Comparison of ENCODE assay signal across 8 mouse cellular contexts in genomic region chr9:73112919-73113906, GRCm38 (mm10). TPM values are rescaled to one million over a fixed set of nuclear protein-coding genes. Genes with fewer than 3 reads are reported as not detected.
DNase-seq lines count a peak whose midpoint lies in the region; ATAC-seq and TF ChIP-seq lines count a peak whose summit lies in the region.

Gene Rsl24d1, plus strand, starts transcription at chr9:73113426.

- DNase-seq in CD4-positive, CD25-positive, alpha-beta regulatory T cell, adult 2 months (ENCODE audit: low read depth, low spot score) = peak; percentile 92
- DNase-seq in brain, embryonic 18.5 days (ENCODE audit: low read depth, low spot score) = peak; percentile 90
- DNase-seq in kidney, postnatal 0 days (ENCODE audit: low spot score) = peak; percentile 96
- peak; percentile 79 for DNase-seq in liver, embryonic 11.5 days (ENCODE audit: low spot score)
- DNase-seq in naive thymus-derived CD4-positive, alpha-beta T cell, adult 2 months (ENCODE audit: low read depth) = peak; percentile 91

- H3K4me3 ChIP-seq in heart, embryonic 12.5 days = peak within 1 kb of the TSS; percentile 81
- H3K4me3 ChIP-seq in kidney, postnatal 0 days (replicated peaks; ENCODE audit: low read depth, low read length) = peak within 1 kb of the TSS; percentile 94
- H3K4me3 ChIP-seq in liver, embryonic 11.5 days (ENCODE audit: low read depth, low read length) = peak within 1 kb of the TSS; percentile 80
- H3K4me3 ChIP-seq in stomach, embryonic 14.5 days (ENCODE audit: low read depth, low read length) = peak within 1 kb of the TSS; percentile 92

- WGBS in heart, embryonic 12.5 days = under 1% methylated on average over 64 of the region's 64 CpGs
- WGBS in kidney, postnatal 0 days = under 1% methylated on average over 64 of the region's 64 CpGs
- WGBS in liver, embryonic 11.5 days = under 1% methylated on average over 64 of the region's 64 CpGs
- WGBS in stomach, embryonic 14.5 days = under 1% methylated on average over 64 of the region's 64 CpGs

- H3K36me3 ChIP-seq in heart, embryonic 12.5 days = peaks cover 26% of the 10 kb centered on the region
- H3K36me3 ChIP-seq in kidney, postnatal 0 days (ENCODE audit: insufficient read depth, low read length) = peaks cover 18% of the 10 kb centered on the region
- peaks cover 12% of the 10 kb centered on the region for H3K36me3 ChIP-seq in liver, embryonic 11.5 days (ENCODE audit: control insufficient read depth, insufficient read depth, low read length)
- peaks cover 18% of the 10 kb centered on the region for H3K36me3 ChIP-seq in stomach, embryonic 14.5 days (ENCODE audit: control insufficient read depth, insufficient read depth, low read length)

- no peaks in the 10 kb centered on the region for H3K9me3 ChIP-seq in heart, embryonic 12.5 days (replicated peaks)
- no peaks in the 10 kb centered on the region for H3K9me3 ChIP-seq in kidney, postnatal 0 days (replicated peaks; ENCODE audit: low read length)
- H3K9me3 ChIP-seq in liver, embryonic 11.5 days (ENCODE audit: control insufficient read depth, low read length) = no peaks in the 10 kb centered on the region
- H3K9me3 ChIP-seq in stomach, embryonic 14.5 days (ENCODE audit: control insufficient read depth, low read depth, low read length) = no peaks in the 10 kb centered on the region

- peak within 1 kb of the TSS; percentile 32 for H3K27ac ChIP-seq in heart, embryonic 12.5 days (ENCODE audit: poor library complexity, severe bottlenecking)
- H3K27ac ChIP-seq in kidney, postnatal 0 days = peak within 1 kb of the TSS; percentile 85
- H3K27ac ChIP-seq in liver, embryonic 11.5 days (ENCODE audit: low read depth, low read length) = peak within 1 kb of the TSS; percentile 76
- H3K27ac ChIP-seq in stomach, embryonic 14.5 days (ENCODE audit: low read length) = peak within 1 kb of the TSS; percentile 72; the same call in 1 of the 2 replicates

- 0 out of 2 replicates have a peak, but pooled peaks cover 3% of the 10 kb centered on the region for H3K27me3 ChIP-seq in heart, embryonic 12.5 days (replicated peaks)
- no peaks in the 10 kb centered on the region for H3K27me3 ChIP-seq in kidney, postnatal 0 days (ENCODE audit: insufficient read depth, low read length)
- no peaks in the 10 kb centered on the region for H3K27me3 ChIP-seq in liver, embryonic 11.5 days (replicated peaks; ENCODE audit: control insufficient read depth, insufficient read depth, low read length)
- no peaks in the 10 kb centered on the region for H3K27me3 ChIP-seq in stomach, embryonic 14.5 days (ENCODE audit: control insufficient read depth, insufficient read depth, low read length)

- peak within 1 kb of the TSS; percentile 94 for H3K4me2 ChIP-seq in heart, embryonic 12.5 days
- peak within 1 kb of the TSS; percentile 79 for H3K4me2 ChIP-seq in kidney, postnatal 0 days (ENCODE audit: low read length)
- peak within 1 kb of the TSS; percentile 75 for H3K4me2 ChIP-seq in liver, embryonic 11.5 days
- H3K4me2 ChIP-seq in stomach, embryonic 14.5 days (replicated peaks; ENCODE audit: low read depth, low read length) = peak within 1 kb of the TSS; percentile 79

- peaks cover 8% of the 10 kb centered on the region for H3K4me1 ChIP-seq in heart, embryonic 12.5 days (replicated peaks)
- 0 out of 2 replicates have a peak, but pooled peaks cover 4% of the 10 kb centered on the region for H3K4me1 ChIP-seq in kidney, postnatal 0 days (replicated peaks; ENCODE audit: insufficient read depth, low read length)
- no peaks in the 10 kb centered on the region for H3K4me1 ChIP-seq in liver, embryonic 11.5 days (replicated peaks; ENCODE audit: control insufficient read depth, insufficient read depth, low read length)
- H3K4me1 ChIP-seq in stomach, embryonic 14.5 days (ENCODE audit: control insufficient read depth, insufficient read depth, low read length) = no peaks in the 10 kb centered on the region

- H3K9ac ChIP-seq in heart, embryonic 12.5 days = peak within 1 kb of the TSS; percentile 76
- H3K9ac ChIP-seq in kidney, postnatal 0 days (ENCODE audit: low read depth, low read length) = peak within 1 kb of the TSS; percentile 81
- H3K9ac ChIP-seq in liver, embryonic 11.5 days (ENCODE audit: low read depth, low read length) = peak within 1 kb of the TSS; percentile 76
- H3K9ac ChIP-seq in stomach, embryonic 14.5 days (replicated peaks; ENCODE audit: low read depth, low read length) = peak within 1 kb of the TSS; percentile 76

- peak; percentile 94 for ATAC-seq in erythroid progenitor cell, adult 5-6 weeks (replicated peaks; ENCODE audit: low FRiP score, poor library complexity, severe bottlenecking)
- ATAC-seq in heart, embryonic 12.5 days (ENCODE audit: insufficient number of reproducible peaks, low FRiP score) = peak; percentile 92
- ATAC-seq in kidney, postnatal 0 days (replicated peaks; ENCODE audit: low FRiP score, low read depth) = peak; percentile 98
- peak; percentile 97 for ATAC-seq in liver, embryonic 11.5 days (replicated peaks; ENCODE audit: low FRiP score)
- peak; percentile 92 for ATAC-seq in stomach, embryonic 14.5 days (ENCODE audit: insufficient number of reproducible peaks, insufficient read depth, low FRiP score, low read depth)

- TF ChIP-seq CTCF in kidney, postnatal 0 days (IDR thresholded peaks at IDR 0.05; ENCODE audit: low read depth) = no peak

RNA-seq across cellular contexts. Expression of gene Rsl24d1, which starts in this region (rescaled TPM):
- 17.3 and 22.6 TPM in 2 replicates for total RNA-seq in erythroid progenitor cell, adult 5-6 weeks (2015; ENCODE audit: low replicate concordance)
- total RNA-seq in erythroid progenitor cell, adult 5-6 weeks (2017; ENCODE audit: low replicate concordance) = 24.1 and 42.3 TPM in 2 replicates
- 91.4 and 95.0 TPM in 2 replicates for polyA plus RNA-seq in heart, embryonic 12.5 days (2016; fragmentation: Nextera tagmentation; extraction: Ambion mirVana)
- polyA plus RNA-seq in kidney, postnatal 0 days (2015; fragmentation: Nextera tagmentation; extraction: Ambion mirVana) = 103 and 105 TPM in 2 replicates
- 156 and 157 TPM in 2 replicates for polyA plus RNA-seq in liver, embryonic 11.5 days (2014; fragmentation: Nextera tagmentation; extraction: Ambion mirVana)
- 111 and 114 TPM in 2 replicates for polyA plus RNA-seq in stomach, embryonic 14.5 days (2014; fragmentation: Nextera tagmentation; extraction: Ambion mirVana)

Comparison
In these comparisons a context has a peak if more than half of its experiments do, and no peak if none do; other contexts are left out.
1. Peak in every context shown above with its lines: DNase-seq, ATAC-seq, H3K4me3 ChIP-seq and H3K27ac ChIP-seq.
2. H3K27ac ChIP-seq: peak in every context shown above with its lines; median percentile 85 in kidney, postnatal 0 days; 76 in liver, embryonic 11.5 days; 72 in stomach, embryonic 14.5 days; 32 in heart, embryonic 12.5 days.